Mouse (Mus musculus) neutrophil, adult 5-6 weeks (primary cell): ENCODE measurements around the gene Ncaph2. TPM values are rescaled to one million over a fixed set of nuclear protein-coding genes. Genes with fewer than 3 reads are reported as not detected.

Experiments used
- ATAC-seq: fragments of 151-379, 151-347 bp; 2 replicates; pipeline ENCODE4 v1.8.0; 2017; ENCODE audit warnings: mild to moderate bottlenecking, moderate TSS enrichment; ENCODE audit not compliant: insufficient number of reproducible peaks, poor library complexity, low FRiP score, severe bottlenecking; ENCODE audit errors: extremely low read depth
- total RNA-seq: library from RNA; stranded (forward); fragments of 200-1000 nt; gene quantifications from 2 replicates; pipeline ENCODE4 v1.2.3, GENCODE M21; 2017

Ncaph2 gene
- total RNA-seq, 1 experiment from 2014 or later, result 75.0 TPM

GRCm38 (mm10) chr15:89339696-89340095 lies 15.8 kb upstream of the Ncaph2 start:
- ATAC-seq, result peak; percentile 57; the same call in 1 of the 2 replicates

- ATAC-seq, result no peak
Observed at GRCm38 (mm10) chr15:89340136-89340535, 15.4 kb upstream of the Ncaph2 start.

- ATAC-seq, result no peak
Observed at GRCm38 (mm10) chr15:89341678-89342077, 13.8 kb upstream of the Ncaph2 start.

GRCm38 (mm10) chr15:89343325-89343724 lies 12.2 kb upstream of the Ncaph2 start:
- no peak for ATAC-seq

- ATAC-seq, result no peak
Observed at GRCm38 (mm10) chr15:89350447-89350846, 5.1 kb upstream of the Ncaph2 start.

- ATAC-seq, result no peak
Observed at GRCm38 (mm10) chr15:89351302-89351701, 4.2 kb upstream of the Ncaph2 start.

GRCm38 (mm10) chr15:89352054-89352453 lies 3.5 kb upstream of the Ncaph2 start:
- no peak for ATAC-seq

GRCm38 (mm10) chr15:89352795-89353194 lies 2.7 kb upstream of the Ncaph2 start:
- no peak for ATAC-seq

- ATAC-seq, result no peak
Observed at GRCm38 (mm10) chr15:89353837-89354236, 1.7 kb upstream of the Ncaph2 start.

- no peak for ATAC-seq
Observed at GRCm38 (mm10) chr15:89354455-89354854, 1.1 kb upstream of the Ncaph2 start.

GRCm38 (mm10) chr15:89356372-89356771 lies 853 bp downstream of the Ncaph2 start:
- ATAC-seq, result no peak

GRCm38 (mm10) chr15:89358784-89359183 lies 3.3 kb downstream of the Ncaph2 start:
- no peak for ATAC-seq

GRCm38 (mm10) chr15:89363051-89363450 lies 7.5 kb downstream of the Ncaph2 start:
- ATAC-seq, result no peak

- no peak for ATAC-seq
Observed at GRCm38 (mm10) chr15:89365141-89365551, 9.6 kb downstream of the Ncaph2 start.

- no peak for ATAC-seq
Observed at GRCm38 (mm10) chr15:89372068-89372467, 16.5 kb downstream of the Ncaph2 start.

GRCm38 (mm10) chr15:89372536-89372935 lies 17.0 kb downstream of the Ncaph2 start:
- ATAC-seq, result no peak

GRCm38 (mm10) chr15:89373027-89373761 lies 17.7 kb downstream of the Ncaph2 start:
- ATAC-seq, result peak; percentile 69

GRCm38 (mm10) chr15:89373762-89374248 lies 18.3 kb downstream of the Ncaph2 start, which contains the start of gene Sco2:
Gene Sco2, minus strand, starts transcription at chr15:89373846.
- ATAC-seq, result peak; percentile 57

GRCm38 (mm10) chr15:89374340-89374739 lies 18.8 kb downstream of the Ncaph2 start:
- no peak for ATAC-seq

- ATAC-seq, result no peak
Observed at GRCm38 (mm10) chr15:89374801-89375534, 19.4 kb downstream of the Ncaph2 start.
